Mouse (Mus musculus): ENCODE measurements around the gene 2410141K09Rik.
"Not testable (repeated sequence)": the region's sequence is repeated elsewhere in the genome, so short reads cannot be mapped to it uniquely, and the experiment has no call there.

- TF ChIP-seq CTCF (conservative IDR thresholded peaks at IDR 0.05; ENCODE audit: insufficient read depth, insufficient read length, low read depth, low read length); POLR2A (IDR thresholded peaks at IDR 0.05; ENCODE audit: low read depth, low read length): not testable (repeated sequence)
These were observed 26.0 kb downstream of the 2410141K09Rik start for GRCm38 (mm10) chr13:66414962-66415361.
